Mouse (Mus musculus): ENCODE measurements around the gene Bicc1.
"Not testable (repeated sequence)": the region's sequence is repeated elsewhere in the genome, so short reads cannot be mapped to it uniquely, and the experiment has no call there.

The Bicc1 gene

DNA sequence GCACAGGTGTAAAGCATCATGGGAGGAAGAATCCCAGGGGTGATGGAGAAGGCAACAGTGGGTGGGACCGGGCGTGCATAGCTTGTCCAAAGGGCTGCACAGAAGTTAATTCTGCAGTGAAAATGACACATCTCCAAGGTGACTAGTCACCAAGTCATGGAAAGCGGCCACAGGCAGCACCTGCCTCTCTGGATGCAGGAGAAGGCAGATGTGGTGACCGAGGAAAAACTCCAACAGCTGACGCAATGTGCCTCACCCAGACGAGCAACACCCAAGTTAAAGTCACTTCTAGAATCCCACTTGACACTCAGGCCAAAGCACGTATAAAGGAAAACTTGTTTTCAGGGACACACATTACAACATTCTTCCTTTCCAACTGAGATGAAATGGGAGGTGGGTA, 177.3 kb downstream of the Bicc1 start:
- POLR2A ChIA-PET: interaction anchor here in 2 of 4 experiments (0.6 to 0.7 kb wide), 2 partner anchors 27 to 255 kb away, joined by 3 read pairs; no protein-coding TSS in a partner anchor
- CTCF ChIA-PET: no interaction called here

DNA sequence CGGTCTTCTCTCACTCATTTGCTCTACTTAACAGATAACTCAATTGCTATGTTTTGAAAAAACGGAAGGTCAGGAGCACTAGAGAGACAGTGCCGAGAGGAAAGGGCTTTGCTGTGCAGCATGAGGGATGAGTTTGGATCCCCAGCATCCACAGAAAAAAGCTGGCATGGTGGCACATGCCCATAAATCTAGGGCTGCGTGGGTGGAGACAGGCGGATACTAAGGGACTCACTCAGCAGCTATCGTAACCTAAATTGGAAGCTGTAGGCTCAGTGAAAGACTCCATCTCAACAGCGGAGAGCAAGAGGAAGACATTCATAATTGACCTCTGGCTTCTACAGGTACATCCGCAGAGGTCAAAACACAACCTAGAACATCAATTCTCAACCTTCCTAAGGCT, 179.8 kb downstream of the Bicc1 start:
- CTCF ChIA-PET: interaction anchor here in 1 of 4 experiments (0.6 kb wide), 1 partner anchor 33 kb away, joined by 3 read pairs; no protein-coding TSS in a partner anchor

DNA sequence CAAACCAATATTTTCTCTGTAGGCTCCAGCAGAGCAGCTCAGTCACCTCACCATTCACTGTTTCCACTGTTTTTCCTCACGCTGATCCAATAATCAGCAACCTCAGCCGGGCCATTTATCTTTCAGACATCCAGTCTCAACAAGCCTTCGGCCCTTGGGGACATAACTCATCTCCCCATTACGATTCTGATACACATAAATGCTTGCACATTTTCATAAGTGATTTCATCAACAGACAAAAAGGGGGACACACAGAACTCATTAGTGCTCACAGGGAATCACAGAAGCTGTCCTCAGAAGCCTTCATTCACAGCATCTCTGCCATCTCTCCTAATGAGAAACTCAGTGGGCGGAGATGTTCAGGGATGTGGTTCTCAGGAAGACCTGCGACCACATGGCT, 182.4 kb downstream of the Bicc1 start:
- POLR2A ChIA-PET: interaction anchor here in 1 of 4 experiments (2.5 kb wide), 1 partner anchor 9 kb away, joined by 5 read pairs; no protein-coding TSS in a partner anchor

More for the DNA sequence above, 179.8 kb downstream of the Bicc1 start:
- POLR2A ChIA-PET: no interaction called here

DNA sequence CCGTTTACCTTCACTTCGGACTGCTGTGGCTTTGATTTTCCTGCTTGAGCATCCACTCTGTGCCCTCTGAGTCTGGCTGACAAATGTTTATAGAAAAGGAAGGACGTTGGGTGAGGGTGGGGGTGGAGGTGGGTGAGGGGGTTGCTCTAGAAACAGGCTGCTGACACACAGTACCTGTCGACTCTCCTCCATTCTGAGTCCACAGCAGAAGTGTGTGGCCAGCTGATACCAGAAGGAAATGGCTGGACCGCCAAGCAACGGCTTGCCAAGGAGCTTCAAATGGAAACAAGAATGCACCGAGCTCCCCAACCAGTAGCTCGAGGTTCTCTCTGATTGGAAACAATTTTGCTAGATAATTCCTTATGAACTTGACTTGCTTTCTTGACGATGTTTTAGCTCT, 182.9 kb downstream of the Bicc1 start:
- ChIA-PET CTCF (no interaction called here), POLR2A (interaction anchor here in 1 of 4 experiments (2.5 kb wide), 1 partner anchor 9 kb away, joined by 5 read pairs; no protein-coding TSS in a partner anchor)

More for the DNA sequence above, 182.4 kb downstream of the Bicc1 start:
- CTCF ChIA-PET: no interaction called here

DNA sequence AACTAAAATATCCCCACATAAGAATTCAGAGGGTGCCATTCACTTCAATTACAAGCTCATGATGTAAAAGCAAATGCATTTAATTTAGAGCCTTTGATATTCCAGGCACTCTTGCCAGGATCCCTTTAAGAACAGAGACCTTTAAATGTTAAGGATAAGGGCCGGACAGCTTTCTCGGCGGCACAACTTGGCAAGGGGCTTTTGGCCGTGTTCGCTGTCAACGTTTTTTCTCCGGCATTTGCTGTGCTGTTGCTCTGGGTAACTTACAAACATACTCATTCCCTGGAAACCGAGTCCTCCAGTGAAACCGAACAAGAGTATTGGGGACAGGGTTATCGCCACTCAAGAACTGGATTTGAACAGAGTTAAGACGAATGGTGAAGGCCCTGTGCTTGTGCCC, 188.3 kb downstream of the Bicc1 start:
- ChIA-PET POLR2A (no interaction called here), CTCF (no interaction called here)

DNA sequence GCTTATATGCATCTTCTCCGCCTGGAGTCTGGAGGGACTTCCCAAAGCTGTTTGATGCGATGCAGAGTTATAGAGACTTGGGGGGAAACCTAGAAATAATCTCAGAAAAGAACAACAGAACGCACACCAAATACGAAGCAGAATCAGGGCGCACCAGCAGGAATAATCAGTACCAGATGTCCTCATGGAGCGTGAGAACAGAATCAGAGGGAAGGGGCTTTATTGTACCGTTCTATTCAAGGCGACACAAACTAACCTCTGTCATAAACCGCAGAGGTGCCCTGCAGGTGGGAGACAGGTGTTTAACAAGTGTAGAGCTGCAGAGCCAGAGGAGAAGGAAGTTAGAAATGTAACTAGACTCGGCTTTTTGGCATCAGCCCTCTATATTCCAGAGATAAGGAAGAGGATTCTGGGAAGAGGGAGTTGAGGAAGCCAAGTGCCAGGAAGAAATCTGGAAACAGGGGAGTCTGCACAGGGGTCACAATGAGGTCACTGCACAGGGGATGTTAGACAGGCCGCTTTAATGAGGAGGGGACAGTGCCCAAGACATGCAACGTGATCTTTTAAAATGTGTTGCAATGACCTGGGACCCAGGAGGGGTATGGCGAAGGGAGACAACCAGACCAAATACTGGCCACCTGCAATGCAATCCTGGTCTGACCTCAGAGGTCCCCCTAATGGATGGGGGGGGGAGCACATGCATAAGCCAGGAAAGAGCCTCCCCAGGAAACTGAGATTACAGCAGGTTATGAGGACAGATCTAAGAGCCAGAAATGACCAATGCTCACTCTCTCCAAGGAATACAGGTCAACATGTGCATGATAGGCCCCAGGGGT, 190.4 kb downstream of the Bicc1 start:
- POLR2A ChIA-PET: interaction anchor here in 1 of 4 experiments (1.8 kb wide), 1 partner anchor 9 kb away, joined by 5 read pairs; no protein-coding TSS in a partner anchor

DNA sequence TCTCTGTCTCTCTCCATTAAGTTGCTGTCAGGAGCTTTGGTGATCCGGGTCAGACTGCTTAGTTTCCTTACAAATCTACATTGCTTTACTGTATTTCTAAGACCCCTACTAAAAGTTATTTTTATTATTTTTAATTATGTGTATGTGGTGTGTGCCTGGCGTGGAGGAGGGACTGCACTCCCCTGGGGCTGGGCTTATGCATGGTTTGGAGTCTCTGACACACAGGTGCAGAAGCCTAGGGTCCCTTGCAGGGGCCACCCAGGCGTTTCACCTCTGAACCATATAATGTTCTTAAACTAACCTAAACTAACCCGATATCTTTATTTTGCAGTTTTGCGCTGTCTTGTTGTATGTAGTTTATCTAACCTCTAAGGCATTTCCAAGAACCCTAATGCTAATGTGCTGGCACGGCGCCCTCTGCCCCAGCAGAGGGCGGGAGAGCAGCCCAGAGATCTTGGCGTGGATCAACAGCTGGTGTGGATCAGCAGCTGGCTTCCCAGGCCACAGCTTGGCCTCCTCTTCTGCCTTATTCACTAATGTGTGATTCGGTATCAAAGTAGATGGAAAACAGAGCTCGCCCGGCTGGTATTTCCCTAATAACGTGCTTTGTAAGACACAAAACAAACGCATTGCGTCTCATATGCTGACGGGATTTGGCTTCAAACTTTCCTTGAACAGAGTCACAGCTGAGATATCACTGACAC, 192.7 kb downstream of the Bicc1 start:
- CTCF ChIA-PET: interaction anchor here in 2 of 4 experiments (0.6 to 0.8 kb wide), 2 partner anchors 251 kb away, joined by 3 to 4 read pairs; no protein-coding TSS in a partner anchor
- POLR2A ChIA-PET: interaction anchor here in 1 of 4 experiments (0.9 to 1.8 kb wide), 2 partner anchors 11 to 259 kb away, joined by 3 to 5 read pairs; no protein-coding TSS in a partner anchor

More for the DNA sequence above, 190.4 kb downstream of the Bicc1 start:
- CTCF ChIA-PET: interaction anchor here in 1 of 4 experiments (1.2 kb wide), 1 partner anchor 249 kb away, joined by 3 read pairs; no protein-coding TSS in a partner anchor

DNA sequence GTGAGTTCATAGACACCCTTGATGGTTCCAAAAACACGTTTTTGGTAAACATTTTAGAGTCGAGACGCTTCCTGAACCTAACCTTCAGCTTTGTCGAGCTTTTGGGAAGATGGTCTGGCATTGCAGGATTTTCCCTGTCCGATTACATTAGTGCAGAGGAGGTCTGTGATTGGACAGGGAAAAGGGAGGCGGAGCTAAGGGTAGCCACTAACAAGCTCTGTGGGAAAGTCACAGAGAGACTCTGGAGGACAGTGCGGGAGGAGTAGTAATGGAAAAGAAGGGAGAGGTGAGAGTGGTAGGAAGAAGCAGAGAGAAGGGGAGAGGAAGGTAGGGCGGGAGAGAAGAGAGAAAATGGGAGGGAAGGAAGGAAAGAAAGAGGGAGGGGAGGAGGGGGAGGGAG, 194.8 kb downstream of the Bicc1 start:
- POLR2A ChIA-PET: interaction anchor here in 3 of 4 experiments (0.7 to 0.9 kb wide), 4 partner anchors 65 to 792 kb away, joined by 3 to 6 read pairs (median 3); no protein-coding TSS in a partner anchor
- CTCF ChIA-PET: interaction anchor here (0.5 to 1.9 kb wide), 9 partner anchors 27 to 397 kb away, joined by 3 to 13 read pairs (median 3); no protein-coding TSS in a partner anchor

DNA sequence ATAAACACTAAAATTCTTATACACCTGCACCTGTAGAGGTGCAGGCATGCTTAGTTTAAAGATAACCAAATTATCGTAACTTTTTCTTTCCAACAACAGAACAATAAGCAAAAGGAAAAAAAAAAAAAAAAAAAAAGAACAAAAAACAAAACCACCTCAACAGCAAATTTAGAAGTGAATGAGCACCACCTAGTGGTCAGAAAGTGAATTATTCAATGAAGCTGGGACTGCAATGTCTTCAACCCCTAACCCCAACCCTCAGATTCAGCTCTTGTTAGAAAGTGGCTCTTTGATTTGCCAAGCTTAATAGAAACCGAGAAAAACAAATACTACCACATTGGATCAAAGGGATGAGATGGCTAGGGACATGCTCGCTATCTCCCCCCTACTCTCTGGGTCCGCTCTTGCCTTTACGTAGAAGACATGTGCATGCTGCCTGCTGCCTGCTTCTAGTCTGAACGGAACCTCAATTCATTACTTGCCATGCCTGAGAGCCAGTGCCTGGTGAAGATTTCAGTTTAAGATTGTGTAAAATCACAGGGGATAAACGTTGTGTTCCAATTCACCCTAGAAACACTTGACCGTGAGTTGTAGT, 195.8 kb downstream of the Bicc1 start:
- CTCF ChIA-PET: interaction anchor here (0.5 to 1.9 kb wide), 58 partner anchors 8 to 1439 kb away, joined by 3 to 16 read pairs (median 4); no protein-coding TSS in a partner anchor
- POLR2A ChIA-PET: interaction anchor here in 1 of 4 experiments (0.7 to 0.9 kb wide), 2 partner anchors 365 to 447 kb away, joined by 3 to 6 read pairs; no protein-coding TSS in a partner anchor

DNA sequence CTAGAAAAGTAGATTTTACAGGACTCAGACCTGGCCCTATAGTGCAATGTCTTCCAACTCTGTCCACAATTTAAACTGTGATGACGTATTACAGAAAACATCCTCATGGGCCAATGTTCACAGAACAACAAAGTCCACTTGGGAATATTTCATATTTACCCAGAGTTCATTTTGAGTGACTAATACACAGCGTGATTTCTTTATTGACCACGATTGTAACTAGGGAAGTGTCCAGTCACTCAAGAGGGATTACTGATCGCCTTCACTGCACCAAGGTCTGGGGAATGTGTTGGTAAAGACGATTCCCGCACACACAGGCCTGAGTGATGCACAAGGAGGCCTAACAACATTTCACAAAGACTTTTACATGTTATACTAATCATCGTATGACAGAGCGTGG, 197.9 kb downstream of the Bicc1 start:
- POLR2A ChIA-PET: no interaction called here
- CTCF ChIA-PET: interaction anchor here in 1 of 4 experiments (0.6 kb wide), 1 partner anchor 333 kb away, joined by 3 read pairs; no protein-coding TSS in a partner anchor

DNA sequence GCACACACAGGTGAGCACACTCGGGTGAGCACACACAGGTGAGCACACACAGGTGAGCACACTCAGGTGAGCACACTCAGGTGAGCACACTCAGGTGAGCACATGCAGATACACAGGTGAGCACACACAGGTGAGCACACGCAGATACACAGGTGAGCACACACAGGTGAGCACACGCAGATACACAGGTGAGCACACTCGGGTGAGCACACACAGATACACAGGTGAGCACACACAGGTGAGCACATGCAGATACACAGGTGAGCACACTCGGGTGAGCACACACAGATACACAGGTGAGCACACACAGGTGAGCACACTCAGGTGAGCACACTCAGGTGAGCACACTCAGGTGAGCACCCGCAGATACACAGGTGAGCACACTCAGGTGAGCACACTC, 199.1 kb downstream of the Bicc1 start:
- POLR2A ChIA-PET, CTCF ChIA-PET: not testable (repeated sequence)

DNA sequence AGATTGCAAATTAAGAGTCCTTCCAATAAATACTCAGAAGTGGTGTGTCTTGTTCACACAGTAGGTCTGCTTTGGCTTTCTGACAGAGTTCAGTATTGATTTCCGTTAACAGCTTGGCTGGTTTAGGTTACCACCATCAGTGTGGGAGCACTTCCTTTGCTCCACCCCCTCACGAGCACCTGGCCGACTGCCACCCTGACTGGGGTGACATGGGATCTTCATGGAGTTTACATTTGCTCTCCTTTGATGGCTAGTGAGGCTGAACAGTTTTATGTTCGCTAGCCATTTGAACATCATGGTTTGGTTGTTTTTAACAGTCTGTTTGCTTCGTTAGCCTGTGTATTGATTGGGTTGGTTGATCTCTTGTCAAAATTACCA, 206.7 kb downstream of the Bicc1 start:
- POLR2A ChIA-PET: no interaction called here
- CTCF ChIA-PET: interaction anchor here in 1 of 4 experiments (1.0 kb wide), 1 partner anchor 11 kb away, joined by 3 read pairs; no protein-coding TSS in a partner anchor

DNA sequence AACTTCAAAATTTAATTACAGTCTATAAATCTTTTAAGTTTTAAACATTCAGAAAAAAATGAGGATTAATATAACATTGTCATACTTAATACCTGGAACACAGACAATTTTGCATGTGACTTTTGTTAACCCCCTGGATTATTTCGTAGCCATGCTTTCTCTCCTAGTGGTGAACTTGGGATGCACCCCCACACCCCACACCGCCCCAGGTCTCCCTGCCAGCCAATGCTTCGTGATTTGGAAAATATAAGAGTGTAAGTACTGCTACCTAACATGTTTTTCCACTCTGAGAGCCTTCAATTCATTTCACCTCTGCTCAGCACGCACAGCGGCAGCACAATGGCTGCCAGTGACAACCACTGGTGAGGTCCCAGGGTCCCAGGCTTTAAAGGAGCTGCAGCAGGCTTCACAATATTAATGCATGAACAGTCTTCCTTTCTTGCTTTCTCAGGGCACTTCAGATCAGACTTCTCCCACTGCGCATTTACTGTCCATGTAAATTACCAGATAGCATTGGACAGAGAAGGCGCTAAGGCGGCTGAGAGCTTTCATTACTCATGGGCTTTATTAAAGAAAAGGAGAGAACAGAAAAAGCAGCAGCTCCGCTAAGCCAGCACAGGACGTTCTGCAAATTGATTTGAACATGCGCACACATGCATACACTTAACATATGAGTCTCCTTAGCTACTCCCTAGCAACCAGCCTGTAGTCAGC, 207.3 kb downstream of the Bicc1 start:
- ChIA-PET POLR2A (no interaction called here), CTCF (interaction anchor here in 1 of 4 experiments (1.0 kb wide), 1 partner anchor 11 kb away, joined by 3 read pairs; no protein-coding TSS in a partner anchor)

DNA sequence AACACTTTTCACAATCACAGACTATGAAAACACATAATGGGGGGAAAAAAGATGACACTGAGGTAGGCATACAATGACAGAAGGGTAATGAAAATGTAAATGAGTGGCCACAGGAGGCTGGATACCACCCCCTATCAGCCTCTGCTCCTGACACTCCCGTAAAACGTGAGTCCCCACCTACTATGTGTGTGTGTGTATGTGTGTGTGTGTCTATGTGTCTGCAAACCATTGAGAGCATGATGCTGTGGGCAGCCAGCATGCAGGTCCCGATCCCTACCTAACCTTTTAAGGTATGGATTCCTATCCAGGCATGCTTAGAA, 209.4 kb downstream of the Bicc1 start:
- ChIA-PET POLR2A (interaction anchor here in 1 of 4 experiments (0.6 kb wide), 1 partner anchor 54 kb away, joined by 4 read pairs; no protein-coding TSS in a partner anchor), CTCF (no interaction called here)

DNA sequence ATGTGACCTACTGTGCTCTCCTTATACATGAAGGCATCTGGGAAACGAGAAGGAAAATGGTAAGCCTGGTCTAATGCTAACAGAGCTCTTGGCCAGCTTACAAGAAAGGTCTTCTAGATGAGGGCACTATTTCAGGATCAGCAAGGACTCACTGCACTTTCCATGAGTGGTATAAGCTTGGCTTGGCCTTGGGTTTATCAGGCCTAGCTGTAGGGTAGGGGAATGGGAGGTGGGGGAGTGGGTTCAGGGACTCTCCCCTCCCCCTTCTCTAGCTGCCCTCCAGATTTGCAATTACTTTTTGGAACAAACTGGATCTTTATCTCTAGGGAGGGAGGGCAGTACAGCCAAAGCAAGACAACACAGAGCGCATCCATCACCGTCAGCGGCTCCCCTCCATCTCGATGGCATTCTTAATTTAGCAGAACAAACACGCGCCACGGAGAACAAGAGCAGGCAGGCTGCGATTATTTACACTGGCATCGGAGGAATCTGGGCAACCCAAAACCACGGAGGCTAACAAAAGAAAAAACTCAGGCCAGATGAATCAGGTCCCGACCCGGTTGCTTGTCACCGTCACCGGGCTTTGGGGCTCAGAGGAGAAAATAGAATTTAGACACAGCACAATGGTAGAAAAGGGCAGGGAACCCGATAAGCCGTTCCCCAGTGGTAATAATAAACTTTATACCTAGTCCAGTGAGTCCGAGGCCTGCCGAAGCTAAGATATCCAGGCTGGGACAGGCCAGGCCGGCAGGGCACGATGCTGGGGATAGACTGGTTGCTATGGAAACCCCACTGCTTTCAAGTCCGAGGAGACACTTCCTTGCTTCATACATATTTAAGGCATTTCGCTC, 210.0 kb downstream of the Bicc1 start:
- POLR2A ChIA-PET: interaction anchor here in 1 of 4 experiments (0.6 kb wide), 1 partner anchor 53 kb away, joined by 4 read pairs; no protein-coding TSS in a partner anchor
- CTCF ChIA-PET: no interaction called here

DNA sequence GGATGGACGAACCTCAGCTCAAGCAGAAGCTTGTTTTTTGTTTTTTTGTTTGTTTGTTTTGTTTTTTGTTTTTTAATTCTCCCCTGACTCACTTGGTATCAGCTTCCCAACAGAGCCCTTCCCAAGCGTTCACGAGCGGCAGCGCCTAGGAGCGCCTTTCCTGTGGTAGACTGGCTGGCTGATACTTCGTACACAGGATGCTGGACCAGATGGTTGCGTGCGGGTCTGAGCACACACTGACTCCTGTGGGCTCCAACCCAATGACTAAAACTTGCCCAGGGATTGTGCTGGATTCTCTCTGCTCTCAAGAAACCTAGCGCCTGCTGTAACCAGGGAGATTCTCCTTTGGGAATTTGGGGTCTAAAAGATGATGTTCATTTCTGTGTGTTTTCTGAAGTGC, 211.2 kb downstream of the Bicc1 start:
- ChIA-PET POLR2A (interaction anchor here in 1 of 4 experiments (0.6 kb wide), 1 partner anchor 185 kb away, joined by 3 read pairs; no protein-coding TSS in a partner anchor), CTCF (no interaction called here)

DNA sequence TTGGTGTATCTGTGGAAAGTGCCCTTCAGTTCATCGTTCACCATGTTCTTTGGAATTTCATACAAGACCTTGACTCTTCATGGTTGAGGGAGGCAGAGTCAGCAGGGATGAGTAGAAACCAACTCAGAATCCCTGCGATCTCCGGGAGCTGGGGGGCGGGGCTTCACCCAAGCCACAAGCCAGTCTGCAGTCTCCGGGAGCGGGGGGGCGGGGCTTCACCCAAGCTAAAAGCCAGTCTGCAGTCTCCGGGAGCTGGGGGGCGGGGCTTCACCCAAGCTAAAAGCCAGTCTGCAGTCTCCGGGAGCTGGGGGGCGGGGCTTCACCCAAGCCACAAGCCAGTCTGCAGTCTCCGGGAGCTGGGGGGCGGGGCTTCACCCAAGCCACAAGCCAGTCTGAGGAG, 213.4 kb downstream of the Bicc1 start:
- POLR2A ChIA-PET: not testable (repeated sequence)

More for the DNA sequence above, 213.4 kb downstream of the Bicc1 start:
- CTCF ChIA-PET: interaction anchor here in 2 of 4 experiments (0.6 to 0.8 kb wide), 3 partner anchors 18 to 584 kb away, joined by 3 to 6 read pairs (median 3); no protein-coding TSS in a partner anchor
